Mouse (Mus musculus) lung, embryonic 14.5 days (tissue): ENCODE measurements around the gene Gpr142. TPM values are rescaled to one million over a fixed set of nuclear protein-coding genes. Genes with fewer than 3 reads are reported as not detected.

Experiments used
- ATAC-seq: fragments of 200-750 bp; cut with Nextera tagmentation; 2 replicates; pipeline ENCODE4 v1.8.0; 2017; ENCODE audit warnings: mild to moderate bottlenecking, moderate TSS enrichment, moderate library complexity; ENCODE audit not compliant: insufficient read depth
- DNase-seq: peaks from one replicate; pipeline ENCODE4 v3.0.0-alpha.2; 2015
- H3K27ac ChIP-seq: fragments of 300-500 bp; sonication (generic); 2 replicates; pipeline ENCODE4 v1.5.1; 2014; ENCODE audit warnings: low read depth, mild to moderate bottlenecking, moderate library complexity
- H3K27me3 ChIP-seq: fragments of 300-500 bp; sonication (generic); 2 replicates; pipeline ENCODE4 v1.6.1; 2014; ENCODE audit warnings: low read length, control low read depth; ENCODE audit not compliant: insufficient read depth
- H3K36me3 ChIP-seq: fragments of 300-500 bp; sonication (generic); 2 replicates; pipeline ENCODE4 v1.6.1; 2014; ENCODE audit warnings: control low read depth; ENCODE audit not compliant: insufficient read depth
- H3K4me1 ChIP-seq: fragments of 300-500 bp; sonication (generic); 2 replicates; pipeline ENCODE4 v1.6.1; 2014; ENCODE audit warnings: antibody characterized with exemption, control low read depth; ENCODE audit not compliant: insufficient read depth
- H3K4me2 ChIP-seq: fragments of 300-500 bp; sonication (generic); 2 replicates; pipeline ENCODE4 v1.6.1; 2014; ENCODE audit warnings: mild to moderate bottlenecking
- H3K4me3 ChIP-seq: fragments of 300-500 bp; sonication (generic); 2 replicates; pipeline ENCODE4 v1.5.1; 2014; ENCODE audit warnings: low read depth, low read length
- H3K9ac ChIP-seq: fragments of 300-500 bp; sonication (generic); 2 replicates; pipeline ENCODE4 v1.6.1; 2014
- H3K9me3 ChIP-seq: fragments of 300-500 bp; sonication (generic); 2 replicates; pipeline ENCODE4 v1.6.1; 2016; ENCODE audit warnings: low read depth, low read length, control low read depth
- CTCF ChIP-seq: IDR thresholded peaks from 2 replicates; pipeline ENCODE4 v1.5.1; 2016; ENCODE audit warnings: antibody characterized with exemption, low read depth
- WGBS: fragments of 180-500 bp; shearing (Covaris S2); extraction: QIAGEN DNeasy Blood & Tissue Kit; methylation state at CpG from one replicate; pipeline ENCODE4 v1.1.7; 2014; 5-methylcytosine and 5-hydroxymethylcytosine counted together
- polyA plus RNA-seq: library from polyadenylated mRNA; unstranded; fragments of >200 nt; fragmentation: Nextera tagmentation; extraction: Ambion mirVana; gene quantifications from 2 replicates; pipeline ENCODE4 v1.2.1, GENCODE M21; 2014

Gpr142 gene
- polyA plus RNA-seq, 1 experiment from 2014 or later: not detected

DNA sequence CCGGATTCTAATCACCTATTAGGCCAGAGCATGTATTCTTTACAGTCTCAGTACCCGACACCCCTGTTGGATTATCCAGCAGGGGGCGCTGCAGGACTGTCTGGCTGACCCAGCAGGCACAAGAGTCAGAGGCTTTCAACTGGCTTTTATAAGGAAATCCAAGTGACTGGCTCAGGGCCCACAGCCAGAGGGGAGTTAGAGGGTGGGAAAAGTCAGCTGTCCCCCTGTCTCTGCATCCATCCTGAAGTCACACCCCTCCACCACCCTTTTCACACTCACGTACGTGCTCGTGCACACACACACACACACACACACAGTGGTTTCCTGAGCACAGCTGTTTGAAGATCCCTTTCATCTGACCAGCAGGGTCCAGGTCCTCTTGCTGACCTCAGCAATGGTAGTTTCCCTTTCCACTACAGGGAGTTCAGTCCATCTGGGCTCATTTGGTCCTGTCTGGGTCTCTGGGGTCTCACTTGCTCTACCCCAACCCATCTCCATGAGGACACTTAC is 14.1 kb downstream of the Gpr142 start:
- DNase-seq (peak; percentile 95), ATAC-seq (peak; percentile 74)
- H3K4me3 ChIP-seq: no peak overlapping the region
- H3K9me3 ChIP-seq: no peaks in the 10 kb centered on the region
- TF ChIP-seq CTCF: peak; percentile 96
- H3K4me1 ChIP-seq: no peaks in the 10 kb centered on the region; the same call in 1 of the 2 replicates
- WGBS: 10% methylated on average over 6 of the region's 6 CpGs
- H3K27me3 ChIP-seq: no peaks in the 10 kb centered on the region
- no peak overlapping the region for H3K27ac ChIP-seq
- no peak overlapping the region for H3K4me2 ChIP-seq
- H3K36me3 ChIP-seq: no peaks in the 10 kb centered on the region
- H3K9ac ChIP-seq: no peak overlapping the region

DNA sequence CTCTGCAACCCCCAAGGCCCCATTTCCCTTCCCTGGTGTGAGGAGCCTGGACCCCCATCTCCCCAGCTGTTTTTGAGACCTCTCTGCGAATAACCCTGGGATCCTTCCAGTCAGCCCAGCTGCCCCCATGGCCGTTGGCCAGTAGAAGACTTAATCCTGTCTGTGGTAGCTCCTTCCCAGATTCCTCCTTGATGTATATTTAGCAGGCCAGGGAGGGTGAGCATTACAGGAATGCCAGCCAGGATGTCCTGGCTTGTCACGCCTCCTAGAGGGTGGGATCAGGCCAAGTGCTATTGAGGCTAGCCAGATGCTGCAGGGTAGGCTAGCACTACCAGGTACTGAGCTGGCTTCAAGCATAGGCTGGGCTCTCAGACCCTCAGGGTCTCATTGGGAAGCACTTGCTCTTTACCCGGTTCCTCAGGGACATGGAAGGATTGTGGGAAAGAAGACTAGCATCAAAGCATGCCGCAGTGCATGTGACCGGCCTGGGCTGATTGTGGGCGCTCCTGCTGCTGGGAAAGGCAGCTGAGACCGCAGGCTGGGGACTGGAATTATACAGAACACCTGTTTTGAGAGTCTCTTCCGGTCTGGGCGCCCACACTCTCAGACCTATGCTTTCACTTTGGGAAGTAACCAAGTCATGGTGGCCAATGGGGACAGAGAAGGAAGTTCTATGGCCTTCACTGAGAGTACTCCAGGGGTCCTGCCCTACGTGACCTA is 16.3 kb downstream of the Gpr142 start:
- Histone ChIP-seq H3K4me2 (no peak overlapping the region), H3K36me3 (no peaks in the 10 kb centered on the region), H3K4me1 (peaks cover 3% of the 10 kb centered on the region), H3K27ac (no peak overlapping the region), H3K27me3 (no peaks in the 10 kb centered on the region), H3K9ac (no peak overlapping the region), H3K9me3 (no peaks in the 10 kb centered on the region), H3K4me3 (no peak overlapping the region)
- ATAC-seq (no peak; the same call in 1 of the 2 replicates), DNase-seq (peak; percentile 48)
- WGBS: 57% methylated on average over 11 of the region's 11 CpGs
- TF ChIP-seq CTCF: no peak

DNA sequence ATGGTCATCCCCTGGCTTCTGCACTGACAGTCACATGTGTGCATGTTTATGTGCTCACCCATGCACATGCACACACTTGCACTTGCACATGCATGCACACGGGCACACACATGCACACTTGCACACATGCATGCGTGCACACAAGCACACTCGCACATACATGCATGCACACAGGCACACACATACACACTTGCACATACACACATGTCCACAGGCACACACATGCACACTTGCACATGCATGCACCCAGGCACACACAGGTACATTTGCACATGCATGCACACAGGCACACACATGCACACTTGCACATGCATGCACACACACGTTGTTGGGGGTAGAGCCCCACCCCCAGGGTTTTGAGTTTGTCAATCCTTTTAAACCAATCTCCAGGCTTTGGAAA is 18.2 kb downstream of the Gpr142 start:
- Histone ChIP-seq H3K4me1 (peaks cover 3% of the 10 kb centered on the region), H3K27ac (no peak overlapping the region), H3K4me3 (no peak overlapping the region), H3K4me2 (no peak overlapping the region), H3K27me3 (no peaks in the 10 kb centered on the region), H3K36me3 (no peaks in the 10 kb centered on the region), H3K9ac (no peak overlapping the region), H3K9me3 (no peaks in the 10 kb centered on the region)
- DNase-seq (no peak), ATAC-seq (no peak)
- no peak for TF ChIP-seq CTCF
- WGBS: 85% methylated on average over 4 of the region's 4 CpGs

DNA sequence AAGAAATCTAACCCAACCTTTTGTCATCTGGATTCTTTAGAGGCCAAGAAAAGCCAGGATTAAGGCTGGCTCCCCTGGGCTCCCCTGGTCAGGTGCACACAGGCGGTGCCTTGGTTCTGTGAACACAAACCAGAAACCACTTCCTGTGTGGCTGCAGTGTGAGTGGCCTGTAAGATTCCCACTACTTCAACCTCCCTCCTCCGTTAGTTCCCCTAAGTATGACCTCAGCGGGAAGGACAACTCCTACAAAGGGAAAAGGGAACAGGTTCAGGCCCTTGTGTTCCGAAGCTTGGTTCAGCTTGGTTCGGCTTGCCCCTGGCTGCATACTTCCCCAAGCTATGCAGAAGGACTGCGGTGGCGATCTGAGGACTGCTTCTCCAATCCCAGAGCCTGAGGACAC is 19.5 kb downstream of the Gpr142 start:
- ATAC-seq: no peak
- Histone ChIP-seq H3K9me3 (no peaks in the 10 kb centered on the region), H3K4me2 (no peak overlapping the region), H3K9ac (no peak overlapping the region), H3K36me3 (no peaks in the 10 kb centered on the region), H3K27me3 (no peaks in the 10 kb centered on the region), H3K4me3 (no peak overlapping the region), H3K4me1 (peaks cover 3% of the 10 kb centered on the region), H3K27ac (no peak overlapping the region)
- 92% methylated on average over 7 of the region's 7 CpGs for WGBS
- DNase-seq: no peak
- TF ChIP-seq CTCF: no peak

DNA sequence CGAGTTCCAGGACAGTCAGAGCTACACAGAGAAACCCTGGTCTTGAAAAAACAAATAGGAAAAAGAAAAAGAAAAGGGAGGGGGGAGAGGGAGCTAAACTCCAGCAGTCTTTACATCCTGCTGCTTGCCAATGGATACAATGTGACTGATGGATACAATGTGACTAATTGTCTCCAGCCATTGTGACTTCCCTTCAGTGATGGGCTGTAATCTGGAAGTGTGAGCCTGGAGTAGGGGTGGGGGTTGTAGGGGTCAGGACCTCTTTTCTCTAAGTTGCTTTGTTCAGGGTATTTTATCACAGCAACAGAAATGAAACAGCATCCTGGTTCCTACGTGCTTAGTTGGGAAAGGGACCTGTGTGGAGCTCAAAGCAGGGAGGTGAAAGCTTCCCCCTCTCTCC is 20.4 kb downstream of the Gpr142 start:
- Histone ChIP-seq H3K4me1 (peaks cover 5% of the 10 kb centered on the region), H3K27ac (peak overlapping the region; percentile 77; the same call in 1 of the 2 replicates), H3K36me3 (no peaks in the 10 kb centered on the region), H3K4me3 (no peak overlapping the region), H3K27me3 (no peaks in the 10 kb centered on the region), H3K4me2 (no peak overlapping the region), H3K9me3 (no peaks in the 10 kb centered on the region), H3K9ac (no peak overlapping the region)
- DNase-seq (no peak), ATAC-seq (no peak)
- no peak for TF ChIP-seq CTCF
- 30% methylated on average over 2 of the region's 2 CpGs for whole genome bisulfite sequencing

DNA sequence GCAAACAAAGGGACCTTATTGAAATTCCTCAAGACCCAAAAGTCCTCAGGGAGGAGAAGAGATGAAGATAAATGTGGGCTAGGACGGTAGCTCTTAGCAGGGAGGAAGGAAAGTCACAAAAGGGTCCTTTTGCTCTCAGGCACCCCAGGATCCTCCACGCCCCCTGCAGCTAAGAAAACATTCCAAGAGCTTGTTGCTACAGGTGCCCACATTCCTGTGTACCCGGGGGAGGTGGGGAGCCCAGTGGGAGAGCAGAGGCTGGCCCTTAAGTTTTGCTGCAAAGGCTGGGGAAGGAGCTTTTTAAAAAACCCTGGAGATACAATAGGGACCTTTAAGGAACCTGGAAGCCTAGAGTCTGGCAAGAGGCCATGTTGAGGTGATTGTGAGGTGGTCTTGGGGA is 21.7 kb downstream of the Gpr142 start:
- peak overlapping the region; percentile 77 for H3K27ac ChIP-seq
- peak; percentile 41; the same call in 1 of the 2 replicates for ATAC-seq
- 41% methylated on average over 3 of the region's 3 CpGs for WGBS

DNA sequence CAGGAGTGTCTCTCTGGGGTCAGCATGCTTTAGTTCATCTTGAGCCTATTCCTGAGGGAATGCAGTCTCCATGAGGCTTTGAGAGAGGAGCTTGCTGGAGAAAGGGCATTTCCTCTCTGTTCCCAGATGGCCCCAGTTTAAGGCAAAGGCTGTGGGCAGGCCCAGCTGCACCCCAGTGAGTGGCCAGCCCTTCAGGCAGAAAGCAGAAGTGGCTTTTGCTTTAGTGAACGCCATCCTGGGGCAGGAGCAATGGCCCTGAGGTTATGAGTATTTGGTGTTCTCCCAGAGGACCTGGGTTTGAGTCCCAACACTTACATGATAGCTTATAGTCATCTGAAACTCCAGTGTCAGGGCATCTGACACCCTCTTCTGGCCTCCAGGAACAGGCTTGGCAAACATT is 22.6 kb downstream of the Gpr142 start:
- ATAC-seq: no peak
- no peaks in the 10 kb centered on the region for H3K9me3 ChIP-seq
- H3K4me3 ChIP-seq: no peak overlapping the region
- H3K27ac ChIP-seq: peak overlapping the region; percentile 55; the same call in 1 of the 2 replicates
- 56% methylated on average over 1 of the region's 1 CpGs for WGBS
- no peak for DNase-seq
- peaks cover 5% of the 10 kb centered on the region for H3K4me1 ChIP-seq
- no peak for TF ChIP-seq CTCF
- no peaks in the 10 kb centered on the region for H3K36me3 ChIP-seq
- H3K27me3 ChIP-seq: no peaks in the 10 kb centered on the region
- H3K9ac ChIP-seq: no peak overlapping the region
- no peak overlapping the region for H3K4me2 ChIP-seq

More for the DNA sequence above, 21.7 kb downstream of the Gpr142 start:
- no peaks in the 10 kb centered on the region for H3K27me3 ChIP-seq
- DNase-seq: peak; percentile 62
- no peak overlapping the region for H3K4me3 ChIP-seq
- no peak overlapping the region for H3K9ac ChIP-seq
- TF ChIP-seq CTCF: no peak
- no peaks in the 10 kb centered on the region for H3K9me3 ChIP-seq
- no peak overlapping the region for H3K4me2 ChIP-seq
- H3K36me3 ChIP-seq: no peaks in the 10 kb centered on the region
- peaks cover 5% of the 10 kb centered on the region for H3K4me1 ChIP-seq
